Mouse (Mus musculus): Measurements from ENCODE around the gene Crat.

Gene Crat

DNA sequence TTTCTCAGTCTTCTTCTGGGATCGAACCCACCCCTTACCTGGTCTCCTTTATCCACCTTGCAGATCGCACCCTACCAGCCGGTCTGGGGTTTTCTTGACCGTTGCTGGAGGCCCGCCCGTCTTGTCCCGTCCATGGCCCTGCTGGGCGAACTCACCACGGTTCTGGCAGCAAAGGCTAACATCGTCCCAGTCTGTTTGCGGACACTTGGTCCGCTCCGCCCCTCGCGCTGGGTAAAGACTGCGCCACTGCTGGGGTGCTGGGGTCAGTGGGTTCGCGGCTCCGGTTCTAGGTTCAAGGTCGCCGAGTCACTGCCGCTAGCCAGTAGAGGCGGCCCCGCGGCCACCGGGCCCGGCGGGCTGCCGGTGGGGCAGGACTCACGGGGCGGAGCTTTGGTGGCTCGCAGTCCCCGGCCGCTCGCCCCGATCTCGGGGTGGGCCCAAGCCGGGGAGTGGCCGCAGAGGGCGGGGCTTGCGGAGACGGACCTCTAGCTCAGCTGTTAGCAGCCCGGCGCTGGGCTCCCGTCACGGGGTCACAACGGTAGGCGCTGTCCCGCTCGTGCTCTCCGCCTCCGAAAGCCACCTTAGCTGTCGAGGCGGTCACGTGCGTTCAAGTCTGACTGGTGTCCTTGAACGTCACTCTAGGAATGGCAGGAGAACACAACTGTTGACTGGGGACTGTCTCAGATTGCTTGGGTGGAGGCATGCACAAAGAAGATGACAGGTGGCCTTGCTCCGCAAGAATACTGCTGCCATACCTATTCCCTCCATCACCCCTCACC is at the start of gene Crat:
TSS of gene Crat (minus strand) at position 657 of the 779 bp plus-strand sequence.
- in situ Hi-C loops (cut with MboI; ENCODE audit: low pct_unique_long_range_greater_than_20kb in 1 of 2, low sequenced_read_pairs in 2 of 2, unreplicated experiment in 1 of 2): no loop called here

DNA sequence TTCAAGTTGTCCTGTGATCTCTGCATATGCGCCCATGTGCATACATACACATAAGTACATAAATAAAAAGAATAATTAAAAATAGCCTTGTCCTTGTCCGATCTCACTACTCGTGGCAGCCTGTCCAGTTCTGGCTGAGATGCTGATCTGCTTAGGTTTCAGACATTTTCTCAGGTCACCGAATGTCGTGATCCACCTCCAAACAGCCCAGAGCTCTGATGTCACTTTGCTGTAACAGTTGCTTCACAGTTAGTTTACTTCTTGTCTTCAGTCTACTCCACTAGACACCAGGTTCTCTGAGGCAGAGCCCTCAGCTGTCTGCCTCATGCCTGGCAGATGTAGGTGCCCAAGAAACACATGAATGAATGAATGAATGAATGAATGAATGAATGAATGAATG is 48.8 kb upstream of the Crat start:
- in situ Hi-C loops (cut with MboI; ENCODE audit: low pct_unique_long_range_greater_than_20kb in 1 of 2, low sequenced_read_pairs in 2 of 2, unreplicated experiment in 1 of 2): loop anchor here in 1 of 2 experiments (10.0 kb wide), 2 partner anchors 330 to 360 kb away; no protein-coding TSS in a partner anchor

DNA sequence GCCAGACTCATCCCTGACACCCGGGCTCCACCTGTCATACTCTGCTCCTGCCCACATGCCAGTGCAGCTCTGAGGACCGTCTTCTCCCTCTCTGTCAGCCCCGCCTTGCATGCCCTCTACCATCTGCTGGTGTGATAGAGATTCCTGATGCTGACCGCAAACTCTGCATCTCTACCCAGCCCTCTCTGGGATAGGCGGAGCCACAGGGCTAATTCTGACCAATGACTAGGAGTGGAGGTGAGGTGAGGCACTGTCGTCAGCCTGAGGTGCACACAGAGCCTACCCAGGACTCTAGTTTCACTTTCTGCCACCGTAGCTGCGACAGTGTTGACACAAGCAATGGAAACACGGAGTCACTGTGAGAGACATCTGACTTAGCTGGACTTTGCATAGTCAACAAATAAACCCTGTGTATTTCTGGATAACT is 48.3 kb upstream of the Crat start:
- in situ Hi-C loops (cut with MboI; ENCODE audit: low pct_unique_long_range_greater_than_20kb in 1 of 2, low sequenced_read_pairs in 2 of 2, unreplicated experiment in 1 of 2): loop anchor here in 1 of 2 experiments (10.0 kb wide), 2 partner anchors 331 to 361 kb away; no protein-coding TSS in a partner anchor

DNA sequence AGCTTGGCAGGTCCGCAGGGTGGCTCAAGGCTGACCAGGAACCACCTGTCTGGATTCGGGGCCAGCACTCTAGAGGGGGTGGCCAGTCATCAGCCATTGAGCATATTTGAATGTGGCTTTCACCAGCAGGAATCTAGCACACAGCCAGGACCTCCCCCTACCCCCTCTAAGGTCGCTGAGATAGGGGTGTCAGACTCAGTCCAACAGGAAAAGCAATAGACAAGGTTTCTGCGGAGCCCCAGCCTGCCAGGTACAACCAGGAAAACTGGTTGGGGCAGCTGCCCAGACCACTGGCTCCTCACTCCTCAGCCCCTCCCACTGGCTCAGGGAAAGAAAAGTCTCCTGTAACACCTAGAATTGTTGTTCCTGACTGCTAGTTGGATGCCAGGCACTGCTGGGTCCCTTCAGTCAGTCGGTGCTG is 47.7 kb upstream of the Crat start:
- in situ Hi-C loops (cut with MboI; ENCODE audit: low pct_unique_long_range_greater_than_20kb in 1 of 2, low sequenced_read_pairs in 2 of 2, unreplicated experiment in 1 of 2): loop anchor here in 1 of 2 experiments (10.0 kb wide), 2 partner anchors 331 to 361 kb away; no protein-coding TSS in a partner anchor

DNA sequence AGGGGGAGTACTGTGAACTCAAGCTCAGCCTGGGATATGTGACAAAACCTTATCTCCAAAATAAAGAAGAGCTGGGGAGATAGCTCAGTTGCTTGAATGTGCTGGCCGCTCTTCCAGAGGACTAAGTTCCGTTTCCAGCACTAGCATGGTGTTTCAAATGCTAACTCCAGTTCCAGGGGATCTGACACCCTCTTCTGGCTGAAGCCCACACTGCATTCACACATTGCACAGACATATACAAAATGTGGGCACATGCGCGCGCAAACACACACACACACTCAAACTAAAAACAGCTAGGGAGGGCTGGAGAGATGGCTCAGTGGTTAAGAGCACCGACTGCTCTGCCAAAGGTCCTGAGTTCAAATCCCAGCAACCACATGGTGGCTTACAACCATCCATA is 43.6 kb upstream of the Crat start:
- in situ Hi-C loops (cut with MboI; ENCODE audit: low pct_unique_long_range_greater_than_20kb in 1 of 2, low sequenced_read_pairs in 2 of 2, unreplicated experiment in 1 of 2): no loop called here

DNA sequence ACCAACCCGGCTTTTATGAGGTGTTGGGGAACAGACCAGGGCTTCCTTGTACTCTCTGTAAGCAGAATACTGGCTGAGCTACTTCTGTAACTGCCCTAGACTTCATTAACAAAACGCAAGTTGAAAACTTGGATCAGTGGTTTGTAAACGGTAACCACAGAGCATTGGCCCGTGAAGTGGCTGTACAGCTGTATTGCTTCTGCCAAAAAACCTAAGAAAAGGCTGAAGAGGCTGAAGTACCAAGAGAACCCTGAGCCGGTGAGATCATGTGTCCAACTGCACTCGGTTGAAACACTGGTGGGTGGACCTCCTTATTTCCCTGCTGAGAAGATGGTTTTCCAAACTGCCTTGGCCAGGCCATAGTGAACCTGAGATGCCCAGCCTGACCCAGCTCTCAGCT is 42.7 kb upstream of the Crat start:
- in situ Hi-C loops (cut with MboI; ENCODE audit: low pct_unique_long_range_greater_than_20kb in 1 of 2, low sequenced_read_pairs in 2 of 2, unreplicated experiment in 1 of 2): no loop called here

DNA sequence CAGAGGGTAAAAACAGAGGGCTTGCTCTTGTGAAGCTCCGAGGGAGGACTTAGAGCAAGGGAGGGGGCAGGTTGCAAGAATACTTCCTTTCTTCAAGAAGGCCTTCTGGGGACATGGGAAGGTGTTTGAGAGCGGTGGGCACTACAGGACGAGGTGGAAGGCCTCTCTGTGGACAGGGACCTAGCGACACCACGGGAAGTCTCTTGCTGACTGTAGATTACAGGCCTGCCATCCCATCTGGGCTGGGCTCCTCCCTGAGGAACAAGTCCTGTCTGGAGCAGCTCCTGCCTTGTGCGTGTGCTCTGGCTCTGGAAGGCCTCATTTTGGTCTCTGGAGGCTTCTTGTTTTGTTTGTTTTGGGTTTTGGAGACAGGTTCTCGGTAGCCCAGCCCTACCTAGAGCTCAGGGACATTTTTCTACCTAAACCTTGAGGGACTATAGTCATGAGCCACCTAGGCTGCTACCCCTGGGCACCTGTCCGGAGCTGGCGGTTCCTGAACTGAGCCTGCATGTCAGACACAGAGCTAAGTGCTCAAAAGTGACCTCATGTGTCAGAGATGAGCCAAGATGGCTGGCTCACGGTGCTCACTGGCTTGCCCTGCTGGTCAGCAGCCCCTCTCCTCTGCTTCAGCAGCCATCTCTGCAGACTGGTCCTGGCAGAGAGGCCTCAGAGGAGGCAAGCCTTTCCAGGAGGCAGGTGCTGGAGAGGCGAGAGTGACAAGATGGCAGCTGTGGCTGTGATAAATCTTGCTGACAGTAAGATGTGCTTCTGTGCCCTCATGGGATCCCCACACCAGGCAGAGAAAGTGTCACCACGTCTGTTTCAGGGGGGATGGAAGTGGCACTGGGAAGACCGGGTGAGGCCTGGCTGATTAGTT is 40.7 kb upstream of the Crat start:
- in situ Hi-C loops (cut with MboI; ENCODE audit: low pct_unique_long_range_greater_than_20kb in 1 of 2, low sequenced_read_pairs in 2 of 2, unreplicated experiment in 1 of 2): no loop called here

DNA sequence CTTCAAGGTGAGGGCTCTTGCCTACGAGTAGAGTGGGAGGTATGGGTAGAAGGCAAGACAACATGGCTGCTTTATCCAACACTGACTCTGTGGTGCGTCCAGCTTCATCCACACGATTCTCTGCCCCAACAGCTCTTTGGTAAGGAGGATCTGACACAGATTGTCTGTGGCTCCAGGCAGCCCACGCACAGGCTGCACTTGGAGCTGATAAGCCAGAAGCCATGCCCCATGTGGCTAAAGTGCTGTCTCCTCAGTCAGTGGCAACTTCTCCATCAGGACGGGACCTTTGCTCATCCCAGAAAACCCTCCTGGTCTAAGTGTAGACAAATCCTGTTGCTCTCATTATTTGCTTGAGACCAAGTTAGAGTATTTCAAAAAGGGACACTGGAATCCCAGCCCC is 39.0 kb upstream of the Crat start:
- in situ Hi-C loops (cut with MboI; ENCODE audit: low pct_unique_long_range_greater_than_20kb in 1 of 2, low sequenced_read_pairs in 2 of 2, unreplicated experiment in 1 of 2): no loop called here

DNA sequence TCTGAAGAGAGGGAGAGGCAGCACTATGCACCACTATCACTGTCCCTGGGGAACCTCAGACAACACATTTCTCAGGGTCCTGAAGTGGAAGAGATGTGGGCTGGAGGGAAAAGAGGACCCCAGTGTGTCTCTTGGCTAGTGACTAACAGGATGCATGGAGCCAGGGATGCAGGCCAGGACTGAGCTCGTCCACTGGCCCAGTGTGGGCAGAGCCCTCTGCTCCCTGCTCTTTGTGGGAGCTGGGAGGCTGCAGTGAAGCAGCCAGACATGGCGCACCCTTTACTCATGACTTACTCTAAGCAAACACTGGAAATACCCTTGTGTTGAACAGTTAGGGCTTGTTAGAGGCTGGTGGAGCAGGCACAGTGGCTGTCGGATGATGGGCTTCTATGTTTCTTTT is 38.0 kb upstream of the Crat start:
- in situ Hi-C loops (cut with MboI; ENCODE audit: low pct_unique_long_range_greater_than_20kb in 1 of 2, low sequenced_read_pairs in 2 of 2, unreplicated experiment in 1 of 2): no loop called here

DNA sequence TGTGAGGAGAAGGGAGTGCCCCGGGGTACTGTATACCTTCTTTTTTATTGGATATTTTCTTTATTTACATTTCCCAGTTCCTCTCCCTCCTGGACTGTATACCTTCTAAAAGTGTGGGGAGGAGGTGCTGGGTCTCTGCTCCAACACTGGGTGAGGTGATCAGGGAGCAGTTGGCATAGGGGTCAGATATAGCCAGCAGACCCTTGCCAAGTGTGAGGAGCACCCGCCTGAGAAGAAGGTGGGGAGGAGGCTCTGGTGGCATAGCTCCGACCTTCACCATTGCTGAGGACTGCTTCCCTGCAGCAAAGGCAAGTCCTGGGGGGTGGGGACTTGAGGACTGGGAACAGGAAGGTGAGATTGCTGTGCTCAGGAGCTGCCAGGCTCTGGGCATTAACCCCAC is 35.9 kb upstream of the Crat start:
- in situ Hi-C loops (cut with MboI; ENCODE audit: low pct_unique_long_range_greater_than_20kb in 1 of 2, low sequenced_read_pairs in 2 of 2, unreplicated experiment in 1 of 2): no loop called here

DNA sequence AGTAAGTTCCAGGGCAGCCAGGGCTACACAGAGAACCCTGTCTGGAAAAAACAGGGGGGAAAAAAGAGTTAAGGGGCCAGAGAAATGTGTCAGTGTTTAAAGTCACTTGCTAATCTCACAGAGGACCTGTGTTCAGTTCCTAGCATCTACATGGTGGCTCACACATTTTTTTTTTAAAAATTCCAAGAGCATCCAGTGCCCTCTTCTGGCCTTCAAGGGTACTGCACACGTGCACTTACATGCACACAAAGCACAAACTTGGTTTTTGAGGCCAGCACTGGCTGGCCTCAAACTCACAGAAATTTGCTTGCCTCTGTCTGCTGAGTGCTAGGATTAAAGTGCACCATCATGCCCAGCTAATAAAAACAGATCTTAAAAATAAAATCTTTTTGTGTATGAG is 34.9 kb upstream of the Crat start:
- in situ Hi-C loops (cut with MboI; ENCODE audit: low pct_unique_long_range_greater_than_20kb in 1 of 2, low sequenced_read_pairs in 2 of 2, unreplicated experiment in 1 of 2): no loop called here

DNA sequence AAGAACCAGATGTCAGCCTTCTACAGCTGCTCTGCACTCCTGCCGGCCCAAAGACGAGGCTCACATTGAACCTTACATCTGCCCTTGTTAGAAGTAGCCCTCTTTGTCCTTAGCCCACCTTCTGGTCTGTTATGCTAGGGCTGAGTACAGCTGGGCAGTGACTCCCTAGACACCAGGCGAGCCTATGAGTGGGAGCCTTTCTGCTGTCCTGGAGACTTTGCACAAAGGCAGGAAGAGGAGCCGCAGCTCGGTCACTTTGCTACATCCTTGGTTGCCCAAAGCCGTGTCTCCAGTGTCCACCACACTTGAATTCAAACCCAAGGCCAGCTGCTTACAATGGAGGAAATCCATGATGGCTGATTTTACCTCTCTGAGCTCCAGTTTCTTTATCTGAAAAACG is 32.8 kb upstream of the Crat start:
- in situ Hi-C loops (cut with MboI; ENCODE audit: low pct_unique_long_range_greater_than_20kb in 1 of 2, low sequenced_read_pairs in 2 of 2, unreplicated experiment in 1 of 2): loop anchor here in 1 of 2 experiments (10.0 kb wide), 1 partner anchor 306 kb away; no protein-coding TSS in a partner anchor

DNA sequence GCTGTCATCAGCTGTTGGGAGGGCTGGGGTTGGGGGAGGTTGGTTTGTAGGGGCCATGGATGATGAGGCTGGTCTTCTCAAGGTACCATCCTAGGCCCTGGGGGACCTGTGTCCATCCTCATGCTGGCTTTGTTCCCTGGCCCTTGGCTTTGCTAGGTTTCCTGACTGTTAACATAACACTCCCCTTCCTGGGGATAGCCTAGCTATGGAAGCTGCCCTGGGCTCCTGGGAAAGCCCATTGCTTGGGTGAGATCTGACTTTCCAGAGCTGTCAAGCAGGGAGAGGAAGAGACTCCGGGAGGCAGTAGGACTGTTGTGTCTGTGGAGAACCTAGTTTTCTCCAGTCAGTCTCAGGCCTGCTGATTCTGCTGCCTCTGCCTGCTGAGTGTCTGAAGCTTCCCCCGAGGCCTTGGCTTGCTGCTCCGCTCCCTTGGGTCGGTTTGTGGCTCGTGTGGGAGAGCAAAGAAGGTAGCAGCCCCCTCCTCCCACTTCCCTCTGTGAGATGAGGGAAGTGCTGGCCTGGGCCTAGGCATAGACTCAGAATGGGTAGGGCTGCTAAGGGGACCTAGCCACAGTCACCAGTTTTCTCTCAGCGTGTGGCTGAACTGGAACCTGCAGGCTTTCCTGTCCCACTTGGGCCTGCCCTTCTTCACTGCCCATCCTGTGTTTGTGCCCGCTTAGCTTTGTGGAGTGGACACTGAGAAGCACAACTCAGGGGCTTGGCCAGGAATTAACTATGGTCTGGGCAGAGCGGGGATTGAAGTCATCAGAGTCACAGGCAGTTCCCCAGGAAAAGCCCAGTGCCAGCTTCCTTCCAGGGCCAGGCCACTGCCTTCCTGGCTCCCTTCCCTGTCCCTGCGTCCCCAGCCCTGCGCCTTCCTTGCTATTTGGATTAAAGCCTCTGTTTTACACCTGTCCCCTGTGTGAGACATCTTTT is 31.5 kb upstream of the Crat start:
- in situ Hi-C loops (cut with MboI; ENCODE audit: low pct_unique_long_range_greater_than_20kb in 1 of 2, low sequenced_read_pairs in 2 of 2, unreplicated experiment in 1 of 2): loop anchor here in 1 of 2 experiments (10.0 kb wide), 1 partner anchor 308 kb away; no protein-coding TSS in a partner anchor

DNA sequence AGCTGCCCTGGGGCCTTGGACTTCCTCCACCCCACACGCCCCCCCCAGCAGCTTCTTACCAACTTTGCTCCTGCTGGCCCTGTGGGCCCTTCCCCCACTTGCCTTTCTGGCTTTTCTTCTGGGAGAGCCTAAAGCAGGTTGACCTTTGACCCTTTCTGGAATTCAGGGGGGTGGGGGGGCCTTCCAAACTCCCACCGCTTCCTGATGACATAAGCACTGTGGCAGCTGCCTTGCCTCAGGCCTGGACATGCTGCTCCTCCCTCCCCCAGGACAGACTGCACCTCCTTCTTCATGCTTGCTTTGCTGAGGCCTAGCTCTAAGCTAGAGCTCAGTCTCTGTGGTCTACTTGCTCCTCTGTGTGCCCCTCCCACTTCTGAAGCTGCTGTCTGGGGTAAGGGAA is 29.7 kb upstream of the Crat start:
- in situ Hi-C loops (cut with MboI; ENCODE audit: low pct_unique_long_range_greater_than_20kb in 1 of 2, low sequenced_read_pairs in 2 of 2, unreplicated experiment in 1 of 2): loop anchor here in 1 of 2 experiments (10.0 kb wide), 1 partner anchor 309 kb away; no protein-coding TSS in a partner anchor

DNA sequence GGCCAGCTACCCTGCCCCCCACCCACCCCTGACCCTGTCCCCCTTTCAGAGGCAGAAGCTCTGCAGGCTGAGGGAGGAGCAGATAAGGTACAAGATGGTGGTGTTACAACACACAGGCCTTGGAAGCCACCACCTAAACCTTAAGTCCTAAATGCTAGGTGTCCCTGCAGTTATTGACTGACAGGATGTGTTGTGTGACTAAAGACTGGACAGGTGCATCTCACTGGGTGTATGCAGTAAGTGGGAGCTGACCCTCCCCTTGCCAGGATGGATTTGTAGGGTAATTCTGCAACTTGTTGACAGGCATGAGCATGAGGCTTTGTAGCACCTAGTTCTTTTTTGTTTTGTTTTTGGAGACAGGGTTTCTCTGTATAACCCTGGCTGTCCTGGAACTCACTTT is 28.8 kb upstream of the Crat start:
- in situ Hi-C loops (cut with MboI; ENCODE audit: low pct_unique_long_range_greater_than_20kb in 1 of 2, low sequenced_read_pairs in 2 of 2, unreplicated experiment in 1 of 2): loop anchor here in 1 of 2 experiments (10.0 kb wide), 1 partner anchor 310 kb away; no protein-coding TSS in a partner anchor

DNA sequence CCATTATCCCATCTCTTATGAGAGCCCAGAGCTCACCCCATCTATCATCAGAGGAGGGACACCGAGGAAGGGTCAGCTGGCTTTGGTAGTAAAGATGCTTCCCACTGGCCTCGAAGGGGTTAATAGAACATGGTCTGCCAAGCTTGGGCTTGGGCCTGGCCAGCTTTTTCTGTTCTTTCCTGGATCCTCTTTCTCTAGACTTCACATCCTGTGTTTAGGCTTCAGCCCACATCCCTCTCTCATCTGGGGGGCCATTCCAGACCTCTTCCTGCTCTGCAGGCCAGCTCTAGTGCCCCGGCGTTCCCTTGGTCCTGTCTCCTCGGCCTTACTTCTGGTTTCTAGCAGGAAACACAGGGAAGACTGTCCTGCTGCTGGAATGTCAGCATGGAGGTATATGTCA is 28.4 kb upstream of the Crat start:
- in situ Hi-C loops (cut with MboI; ENCODE audit: low pct_unique_long_range_greater_than_20kb in 1 of 2, low sequenced_read_pairs in 2 of 2, unreplicated experiment in 1 of 2): loop anchor here in 1 of 2 experiments (10.0 kb wide), 1 partner anchor 311 kb away; no protein-coding TSS in a partner anchor

DNA sequence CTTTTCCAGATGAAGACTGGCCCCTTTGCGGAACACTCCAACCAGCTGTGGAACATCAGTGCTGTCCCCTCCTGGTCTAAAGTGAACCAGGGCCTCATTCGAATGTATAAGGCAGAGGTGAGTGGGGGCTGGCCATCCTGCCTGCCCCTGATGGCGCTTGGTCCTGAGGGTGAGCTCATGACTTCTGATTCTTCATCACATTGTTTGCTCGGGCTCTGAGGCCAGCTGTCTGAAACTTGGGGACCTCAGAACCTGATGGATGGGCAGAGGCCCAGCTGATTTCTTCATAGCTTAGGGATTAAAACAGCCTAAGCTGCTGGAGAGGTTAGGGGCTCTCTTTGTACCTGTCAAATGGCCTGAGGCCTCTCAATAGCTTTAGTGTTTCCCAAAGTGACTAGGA is 27.7 kb upstream of the Crat start:
- in situ Hi-C loops (cut with MboI; ENCODE audit: low pct_unique_long_range_greater_than_20kb in 1 of 2, low sequenced_read_pairs in 2 of 2, unreplicated experiment in 1 of 2): loop anchor here in 1 of 2 experiments (10.0 kb wide), 1 partner anchor 312 kb away; no protein-coding TSS in a partner anchor

DNA sequence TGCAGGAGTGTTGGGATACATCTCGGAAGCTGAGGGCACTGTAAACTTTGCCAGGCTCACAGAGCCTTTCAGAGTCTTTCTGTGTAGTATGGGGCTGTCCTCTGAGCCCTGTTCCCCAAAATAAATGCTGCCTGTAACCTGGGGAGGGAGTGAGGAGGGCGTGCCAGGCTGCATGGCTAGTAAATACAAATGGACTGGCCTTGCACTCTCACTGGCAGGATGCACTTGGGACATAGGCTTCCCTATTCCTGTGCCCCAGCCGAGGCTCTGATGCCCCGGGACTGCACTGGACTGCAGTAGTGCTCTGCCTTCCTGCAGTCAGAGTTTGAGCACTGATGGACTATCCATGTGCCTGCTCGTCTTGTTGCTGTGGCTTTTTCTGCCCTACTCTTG is 26.9 kb upstream of the Crat start:
- in situ Hi-C loops (cut with MboI; ENCODE audit: low pct_unique_long_range_greater_than_20kb in 1 of 2, low sequenced_read_pairs in 2 of 2, unreplicated experiment in 1 of 2): loop anchor here in 1 of 2 experiments (10.0 kb wide), 1 partner anchor 312 kb away; no protein-coding TSS in a partner anchor
